Mouse (Mus musculus) embryonic facial prominence, embryonic 13.5 days (tissue): ENCODE data around the gene Rnf216. TPM values are rescaled to one million over a fixed set of nuclear protein-coding genes. Genes with fewer than 3 reads are reported as not detected.

ENCODE experiments used
- ATAC-seq: fragments of 200-750 bp; cut with Nextera tagmentation; 2 replicates; pipeline ENCODE4 v1.8.0; 2017; ENCODE audit warnings: low read depth; ENCODE audit not compliant: insufficient number of reproducible peaks, insufficient read depth, low FRiP score, low TSS enrichment
- H3K27ac ChIP-seq: fragments of 300-500 bp; sonication (generic); 2 replicates; pipeline ENCODE4 v1.5.1; 2015; ENCODE audit warnings: moderate library complexity, mild to moderate bottlenecking, inconsistent platforms
- H3K27me3 ChIP-seq: fragments of 300-500 bp; sonication (generic); 2 replicates; pipeline ENCODE4 v1.6.1; 2015; ENCODE audit warnings: mild to moderate bottlenecking, inconsistent platforms
- H3K36me3 ChIP-seq: fragments of 300-500 bp; sonication (generic); 2 replicates; pipeline ENCODE4 v1.6.1; 2015; ENCODE audit warnings: mild to moderate bottlenecking, inconsistent platforms
- H3K4me1 ChIP-seq: fragments of 300-500 bp; sonication (generic); 2 replicates; pipeline ENCODE4 v1.6.1; 2015; ENCODE audit warnings: inconsistent platforms
- H3K4me2 ChIP-seq: fragments of 300-500 bp; sonication (generic); 2 replicates; pipeline ENCODE4 v1.6.1; 2015; ENCODE audit warnings: moderate library complexity, mild to moderate bottlenecking, inconsistent platforms
- H3K4me3 ChIP-seq: fragments of 300-500 bp; sonication (generic); 2 replicates; pipeline ENCODE4 v1.5.1; 2015; ENCODE audit warnings: mild to moderate bottlenecking, inconsistent platforms
- H3K9ac ChIP-seq: fragments of 300-500 bp; sonication (generic); 2 replicates; pipeline ENCODE4 v1.6.1; 2015; ENCODE audit warnings: mild to moderate bottlenecking, inconsistent platforms
- H3K9me3 ChIP-seq: fragments of 300-500 bp; sonication (generic); 2 replicates; pipeline ENCODE4 v1.6.1; 2016; ENCODE audit warnings: inconsistent platforms
- WGBS: fragments of 180-500 bp; shearing (Covaris S2); methylation state at CpG from one replicate; pipeline ENCODE4 v1.1.7; 2015; ENCODE audit warnings: mixed read lengths; 5-methylcytosine and 5-hydroxymethylcytosine counted together
- polyA plus RNA-seq: library from polyadenylated mRNA; unstranded; fragments of >200 nt; fragmentation: Nextera tagmentation; extraction: Ambion mirVana; gene quantifications from 2 replicates; pipeline ENCODE4 v1.2.1, GENCODE M21; 2015

The Rnf216 gene
- polyA plus RNA-seq, 1 experiment from 2014 or later, result 51.3 TPM

DNA sequence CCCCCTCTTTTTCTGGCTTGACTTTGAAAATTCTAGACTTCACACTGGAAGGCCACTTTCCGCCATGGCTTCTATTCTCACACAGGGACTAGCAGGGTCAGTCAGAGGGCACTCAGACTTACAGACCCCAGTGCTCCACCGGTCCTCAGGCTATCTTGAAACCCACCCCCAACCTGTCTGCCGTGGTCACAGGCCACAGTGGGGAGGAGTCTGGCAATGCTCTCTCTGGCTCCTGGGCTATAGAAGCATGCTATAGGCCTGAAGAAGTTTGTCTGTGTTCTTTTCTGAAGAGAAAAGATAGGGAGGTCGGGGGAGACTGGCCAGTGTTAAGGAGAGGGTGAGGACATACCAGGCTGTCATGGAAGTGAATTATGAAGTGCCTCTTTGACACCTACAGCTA, 112.7 kb downstream of the Rnf216 start:
- H3K27me3 ChIP-seq, result no peaks in the 10 kb centered on the region
- peak overlapping the region; percentile 100 for H3K27ac ChIP-seq
- H3K9ac ChIP-seq, result peak overlapping the region; percentile 57; the same call in 1 of the 2 replicates
- WGBS, result 27% methylated on average over 4 of the region's 4 CpGs
- no peak for ATAC-seq
- H3K4me1 ChIP-seq, result peaks cover 59% of the 10 kb centered on the region
- no peaks in the 10 kb centered on the region for H3K9me3 ChIP-seq
- peak overlapping the region; percentile 22; the same call in 1 of the 2 replicates for H3K4me3 ChIP-seq
- H3K4me2 ChIP-seq, result peak overlapping the region; percentile 58
- H3K36me3 ChIP-seq, result peaks cover 14% of the 10 kb centered on the region

DNA sequence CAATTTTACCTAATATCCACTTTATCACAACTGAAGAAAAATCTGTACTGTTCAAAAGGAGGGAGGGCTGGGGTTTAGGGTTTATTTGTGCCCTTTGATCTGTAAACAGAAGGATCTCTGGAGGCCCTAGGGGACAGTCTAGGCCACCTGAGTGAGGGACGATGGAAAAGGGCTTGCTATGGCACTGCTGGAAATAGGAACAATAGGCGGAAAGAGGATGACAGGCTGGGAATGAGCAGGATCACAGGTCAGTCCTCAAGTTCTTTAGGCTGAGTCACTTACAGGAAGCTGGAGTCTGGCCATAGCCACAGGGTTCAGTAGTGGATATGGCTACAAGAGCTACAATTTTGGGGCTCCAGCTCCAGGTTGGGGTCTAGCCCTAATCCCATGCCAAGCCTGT, 114.6 kb downstream of the Rnf216 start:
- H3K9ac ChIP-seq, result 0 out of 2 replicates have a peak overlapping the region, but pooled peaks have one; percentile 2
- peaks cover 27% of the 10 kb centered on the region for H3K36me3 ChIP-seq
- no peaks in the 10 kb centered on the region for H3K27me3 ChIP-seq
- H3K4me3 ChIP-seq, result no peak overlapping the region
- peak overlapping the region; percentile 18; the same call in 1 of the 2 replicates for H3K27ac ChIP-seq
- no peaks in the 10 kb centered on the region for H3K9me3 ChIP-seq
- no peak overlapping the region for H3K4me2 ChIP-seq
- H3K4me1 ChIP-seq, result peaks cover 58% of the 10 kb centered on the region
- no peak for ATAC-seq
- 30% methylated on average over 2 of the region's 2 CpGs for WGBS

DNA sequence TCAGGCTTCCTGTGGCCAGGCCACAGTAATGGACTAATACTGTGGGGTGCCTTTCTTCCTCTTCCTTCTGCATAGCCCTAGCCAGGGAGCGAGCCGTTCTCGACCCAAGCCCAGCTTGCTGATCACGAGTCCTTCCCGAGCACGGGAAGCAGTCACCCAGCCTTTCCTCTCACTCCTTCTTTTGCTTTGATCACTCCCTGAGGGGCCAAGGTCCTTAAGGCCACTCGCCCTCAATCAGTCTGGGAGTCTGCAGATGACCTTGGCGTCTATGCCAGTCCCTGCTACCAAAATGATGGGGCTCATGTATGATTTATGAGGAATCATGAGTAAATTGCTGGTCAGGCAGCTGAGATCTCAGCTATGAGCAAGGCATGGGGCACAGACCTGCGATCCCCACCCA, 115.3 kb downstream of the Rnf216 start:
- H3K9me3 ChIP-seq, result no peaks in the 10 kb centered on the region
- H3K4me1 ChIP-seq, result peaks cover 51% of the 10 kb centered on the region
- H3K27ac ChIP-seq, result peak overlapping the region; percentile 18; the same call in 1 of the 2 replicates
- no peaks in the 10 kb centered on the region for H3K27me3 ChIP-seq
- H3K9ac ChIP-seq, result 0 out of 2 replicates have a peak overlapping the region, but pooled peaks have one; percentile 2
- H3K4me3 ChIP-seq, result no peak overlapping the region
- WGBS, result 80% methylated on average over 9 of the region's 9 CpGs
- H3K36me3 ChIP-seq, result peaks cover 33% of the 10 kb centered on the region
- no peak for ATAC-seq
- H3K4me2 ChIP-seq, result no peak overlapping the region

DNA sequence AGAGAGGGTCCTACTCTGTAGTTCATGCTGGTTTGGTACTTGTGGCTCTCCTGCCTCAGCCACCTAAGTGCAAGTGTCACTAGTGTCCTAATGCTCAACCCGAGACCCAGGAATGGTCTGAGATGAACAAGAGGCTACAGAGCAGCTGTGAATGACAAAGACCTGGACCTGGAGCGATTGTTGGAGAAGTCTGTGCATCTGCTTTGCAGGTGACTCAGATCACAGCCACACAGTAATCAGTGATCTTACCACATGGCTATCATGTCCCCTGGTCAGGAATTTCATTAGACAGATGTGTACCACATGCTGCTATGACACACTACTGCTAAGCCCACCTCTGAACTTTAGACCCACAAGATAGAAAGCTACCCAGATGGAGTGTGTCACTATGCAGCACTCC, 118.0 kb downstream of the Rnf216 start:
- Histone ChIP-seq H3K4me3 (no peak overlapping the region), H3K36me3 (peaks cover 60% of the 10 kb centered on the region), H3K4me2 (no peak overlapping the region), H3K27me3 (no peaks in the 10 kb centered on the region), H3K9ac (no peak overlapping the region), H3K9me3 (no peaks in the 10 kb centered on the region), H3K27ac (no peak overlapping the region), H3K4me1 (peaks cover 24% of the 10 kb centered on the region)
- ATAC-seq, result no peak
- 80% methylated on average over 2 of the region's 2 CpGs for WGBS

DNA sequence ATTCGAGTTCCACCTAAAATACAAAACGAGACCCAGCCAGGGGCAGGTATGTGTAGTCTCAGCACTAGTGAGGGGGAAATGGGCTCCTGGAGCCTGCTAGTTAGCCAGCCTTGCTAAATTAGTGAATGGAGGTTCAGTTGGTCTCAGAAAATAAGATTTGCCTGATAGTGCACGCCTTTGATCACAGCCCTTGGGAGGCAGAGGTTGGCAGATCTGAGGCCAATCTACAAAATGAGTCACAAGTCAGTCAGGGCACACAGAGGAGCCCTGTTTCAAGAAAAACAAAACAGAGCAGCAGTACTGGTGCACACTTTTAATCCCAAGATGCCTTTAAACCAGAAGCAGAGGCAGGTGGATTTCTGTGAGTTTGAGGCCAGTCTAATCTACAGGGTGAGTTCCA, 123.6 kb downstream of the Rnf216 start:
- 57% methylated on average over 3 of the region's 3 CpGs for WGBS
- no peak overlapping the region for H3K4me3 ChIP-seq
- no peaks in the 10 kb centered on the region for H3K27me3 ChIP-seq
- peaks cover 43% of the 10 kb centered on the region for H3K36me3 ChIP-seq
- H3K4me1 ChIP-seq, result no peaks in the 10 kb centered on the region
- H3K9ac ChIP-seq, result no peak overlapping the region
- H3K27ac ChIP-seq, result peak overlapping the region; percentile 33; the same call in 1 of the 2 replicates
- no peak for ATAC-seq
- no peak overlapping the region for H3K4me2 ChIP-seq
- H3K9me3 ChIP-seq, result 0 out of 2 replicates have a peak, but pooled peaks cover 4% of the 10 kb centered on the region

DNA sequence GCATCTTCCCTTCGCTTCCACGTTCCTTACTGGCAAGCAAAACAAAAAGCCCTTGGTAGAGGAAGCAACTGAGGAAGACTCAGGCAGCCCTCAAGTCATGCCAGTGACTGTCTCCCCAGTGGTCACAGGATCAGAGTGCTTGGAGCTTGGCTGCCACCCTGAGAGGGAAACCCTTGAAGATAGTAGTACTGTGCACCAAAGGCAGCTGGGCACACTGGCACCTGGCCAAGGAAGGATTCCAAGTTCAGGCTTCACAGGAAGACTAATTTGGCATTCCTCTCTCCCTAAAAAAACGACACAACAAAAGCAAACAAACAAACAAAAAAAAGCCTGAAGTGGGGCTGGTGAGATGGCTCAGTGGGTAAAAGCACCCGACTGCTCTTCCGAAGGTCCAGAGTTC, 124.3 kb downstream of the Rnf216 start:
- Histone ChIP-seq H3K27me3 (no peaks in the 10 kb centered on the region), H3K4me2 (no peak overlapping the region), H3K27ac (no peak overlapping the region), H3K9ac (no peak overlapping the region), H3K4me3 (no peak overlapping the region), H3K36me3 (peaks cover 36% of the 10 kb centered on the region), H3K9me3 (0 out of 2 replicates have a peak, but pooled peaks cover 4% of the 10 kb centered on the region), H3K4me1 (no peaks in the 10 kb centered on the region)
- 76% methylated on average over 5 of the region's 5 CpGs for WGBS
- no peak for ATAC-seq

DNA sequence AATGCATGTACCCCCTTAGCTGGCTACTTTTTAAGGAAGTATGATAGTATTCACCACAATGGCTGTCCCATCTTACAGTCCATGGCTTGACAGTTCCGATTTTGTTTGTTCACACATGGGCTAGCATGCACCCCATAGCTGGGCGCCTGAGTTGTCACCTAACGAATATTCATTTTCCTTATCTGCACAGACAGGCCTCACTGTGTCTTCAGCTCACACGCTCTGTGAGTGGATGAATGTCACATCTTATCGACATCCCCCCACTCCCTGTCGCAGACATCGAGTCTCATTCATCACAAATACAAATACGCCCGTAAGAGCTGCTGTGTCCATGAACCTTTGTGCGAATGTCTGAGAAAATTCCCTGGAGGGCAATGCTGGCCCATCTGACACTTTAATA, 128.5 kb downstream of the Rnf216 start:
- no peaks in the 10 kb centered on the region for H3K36me3 ChIP-seq
- WGBS, result 89% methylated on average over 10 of the region's 10 CpGs
- no peak overlapping the region for H3K9ac ChIP-seq
- ATAC-seq, result no peak
- no peak overlapping the region for H3K4me3 ChIP-seq
- H3K4me1 ChIP-seq, result no peaks in the 10 kb centered on the region
- no peak overlapping the region for H3K27ac ChIP-seq
- no peaks in the 10 kb centered on the region for H3K27me3 ChIP-seq
- no peak overlapping the region for H3K4me2 ChIP-seq
- H3K9me3 ChIP-seq, result 0 out of 2 replicates have a peak, but pooled peaks cover 4% of the 10 kb centered on the region

DNA sequence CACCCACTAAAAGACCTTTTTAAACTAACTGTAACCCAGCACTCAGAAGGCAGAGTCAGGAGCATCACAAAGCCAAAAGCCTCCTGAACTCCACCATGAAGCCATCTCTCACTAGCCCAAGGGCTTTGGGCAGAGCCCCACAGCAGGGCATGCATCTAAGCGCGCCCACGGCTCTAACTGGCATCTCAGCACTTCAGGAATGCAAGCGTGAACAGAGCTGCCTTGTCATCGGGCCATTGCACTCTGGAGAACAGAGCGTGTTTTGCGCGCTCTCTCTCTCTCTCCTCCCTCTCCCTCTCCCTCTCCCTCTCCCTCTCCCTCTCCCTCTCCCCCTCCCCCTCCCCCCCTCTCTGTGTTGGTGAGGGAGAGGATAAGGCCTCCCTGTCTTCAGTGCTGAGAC, 129.6 kb downstream of the Rnf216 start:
- H3K4me3 ChIP-seq, result no peak overlapping the region
- H3K4me2 ChIP-seq, result no peak overlapping the region
- no peak overlapping the region for H3K9ac ChIP-seq
- 0 out of 2 replicates have a peak, but pooled peaks cover 4% of the 10 kb centered on the region for H3K9me3 ChIP-seq
- H3K27me3 ChIP-seq, result no peaks in the 10 kb centered on the region
- WGBS, result 75% methylated on average over 8 of the region's 8 CpGs
- H3K27ac ChIP-seq, result no peak overlapping the region
- H3K36me3 ChIP-seq, result no peaks in the 10 kb centered on the region
- no peak for ATAC-seq
- H3K4me1 ChIP-seq, result no peaks in the 10 kb centered on the region

DNA sequence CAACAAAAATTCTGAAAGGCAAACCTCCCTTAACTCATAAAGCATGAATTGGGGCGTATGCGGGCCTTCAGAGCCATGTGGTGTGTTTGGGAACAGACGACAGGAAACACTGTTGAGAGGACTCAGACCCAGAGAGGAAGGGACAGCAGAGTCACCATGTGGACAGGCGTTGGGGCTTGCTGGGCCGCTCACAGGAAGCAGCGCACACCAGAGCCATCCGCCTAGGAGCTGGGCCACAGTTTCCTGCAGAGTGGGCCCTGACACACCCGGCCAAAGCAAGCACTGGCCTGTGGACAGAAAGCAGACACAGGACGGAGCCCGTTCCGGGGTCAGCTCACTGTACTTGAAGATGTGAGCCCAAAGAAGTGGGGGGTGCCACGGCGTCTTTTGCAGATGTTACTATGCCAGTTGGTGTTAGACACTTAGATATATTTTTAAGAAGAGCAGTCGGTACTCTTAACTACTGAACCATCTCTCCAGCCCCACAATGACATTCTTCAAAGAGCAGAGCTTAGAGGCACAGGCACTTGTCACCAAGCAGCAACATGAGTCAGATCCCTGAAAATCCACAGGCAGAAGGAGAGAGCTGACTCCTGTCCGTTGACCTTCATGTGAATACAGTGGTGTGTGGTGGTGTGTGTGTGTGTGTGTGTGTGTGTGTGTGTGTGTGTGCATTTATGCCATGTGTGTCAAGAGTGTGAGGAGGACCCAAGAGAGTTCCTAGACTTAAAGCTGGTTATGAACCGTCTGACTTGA, 130.6 kb downstream of the Rnf216 start:
- H3K9me3 ChIP-seq, result 0 out of 2 replicates have a peak, but pooled peaks cover under 1% of the 10 kb centered on the region
- H3K36me3 ChIP-seq, result no peaks in the 10 kb centered on the region
- ATAC-seq, result no peak
- 76% methylated on average over 16 of the region's 16 CpGs for WGBS
- H3K27me3 ChIP-seq, result no peaks in the 10 kb centered on the region
- no peak overlapping the region for H3K4me3 ChIP-seq
- H3K4me2 ChIP-seq, result no peak overlapping the region
- H3K9ac ChIP-seq, result no peak overlapping the region
- no peaks in the 10 kb centered on the region for H3K4me1 ChIP-seq
- no peak overlapping the region for H3K27ac ChIP-seq

DNA sequence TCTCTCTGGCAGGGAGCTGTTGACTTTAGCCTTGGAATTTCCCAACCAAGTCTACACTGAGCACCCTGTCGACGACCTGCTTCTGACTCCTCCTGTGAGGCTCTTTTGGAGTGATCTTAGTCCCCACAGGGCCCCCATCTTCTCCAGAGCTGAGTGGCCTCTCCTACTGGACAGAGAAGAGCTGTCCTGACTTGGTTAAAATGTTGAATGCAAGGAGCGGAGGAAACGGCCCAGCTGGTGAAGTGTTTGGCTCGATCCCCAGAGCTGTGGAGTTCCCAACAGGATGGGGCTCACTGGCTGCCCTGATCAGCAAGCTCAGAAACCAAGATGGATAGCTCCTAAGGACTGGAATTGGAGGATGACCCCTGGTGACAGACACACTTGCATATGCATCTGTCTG, 136.3 kb downstream of the Rnf216 start:
- Histone ChIP-seq H3K9me3 (no peaks in the 10 kb centered on the region), H3K27me3 (no peaks in the 10 kb centered on the region), H3K4me3 (no peak overlapping the region), H3K4me2 (no peak overlapping the region), H3K9ac (no peak overlapping the region), H3K27ac (peak overlapping the region; percentile 28; the same call in 1 of the 2 replicates), H3K36me3 (peaks cover 30% of the 10 kb centered on the region), H3K4me1 (peaks cover 13% of the 10 kb centered on the region; the same call in 1 of the 2 replicates)
- no peak for ATAC-seq
- 66% methylated on average over 5 of the region's 5 CpGs for WGBS

DNA sequence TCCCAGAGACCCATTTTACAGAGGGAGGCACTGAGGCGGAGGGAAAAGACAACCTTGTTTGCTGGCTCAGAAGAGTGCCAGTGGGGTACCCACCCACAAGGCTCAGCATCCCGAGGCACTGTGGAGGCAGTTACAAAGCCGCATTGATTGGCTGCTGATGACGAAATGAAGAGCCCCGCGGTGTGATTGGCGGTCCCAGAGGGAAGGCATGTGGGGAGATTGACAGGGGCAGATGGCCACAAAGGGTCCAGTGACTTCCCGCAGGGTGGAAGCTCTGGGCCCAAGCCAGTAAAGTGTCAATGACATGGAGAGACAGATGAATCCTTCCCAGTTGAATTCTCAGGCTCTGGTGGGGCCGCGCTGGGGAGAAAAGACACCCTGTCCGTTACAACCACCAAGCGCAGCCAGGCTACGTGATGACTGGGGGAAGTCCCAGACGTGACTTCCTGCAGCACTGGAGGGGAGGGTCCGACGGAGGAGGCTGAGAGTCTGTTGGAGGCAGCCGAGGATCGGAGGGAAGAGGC, 138.1 kb downstream of the Rnf216 start:
- Histone ChIP-seq H3K27ac (0 out of 2 replicates have a peak overlapping the region, but pooled peaks have one; percentile 2), H3K36me3 (peaks cover 49% of the 10 kb centered on the region), H3K4me1 (peaks cover 13% of the 10 kb centered on the region; the same call in 1 of the 2 replicates), H3K4me2 (peak overlapping the region; percentile 32), H3K4me3 (no peak overlapping the region), H3K9ac (no peak overlapping the region), H3K27me3 (no peaks in the 10 kb centered on the region), H3K9me3 (no peaks in the 10 kb centered on the region)
- 22% methylated on average over 18 of the region's 18 CpGs for WGBS
- peak; percentile 60; the same call in 1 of the 2 replicates for ATAC-seq

DNA sequence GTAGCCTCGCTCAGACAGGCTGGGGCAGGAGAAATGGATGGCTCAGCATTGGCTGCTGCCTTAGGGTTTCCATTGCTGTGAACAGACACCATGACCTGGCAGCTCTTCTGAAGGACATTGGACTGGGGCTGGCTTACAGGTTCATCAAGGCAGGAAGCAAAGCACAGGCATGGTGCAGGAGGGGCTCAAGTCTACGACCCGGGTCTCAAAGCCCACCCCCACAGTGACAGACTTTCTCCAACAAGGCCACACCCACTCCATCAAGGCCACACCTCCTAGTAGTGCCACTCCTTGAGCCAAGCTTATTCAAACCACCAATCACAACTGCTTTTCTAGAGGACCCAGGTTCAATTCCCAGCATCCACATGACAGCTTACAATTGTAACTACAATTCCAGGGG, 138.8 kb downstream of the Rnf216 start:
- Histone ChIP-seq H3K36me3 (peaks cover 56% of the 10 kb centered on the region), H3K9me3 (peaks cover 4% of the 10 kb centered on the region; the same call in 1 of the 2 replicates), H3K27me3 (no peaks in the 10 kb centered on the region), H3K4me1 (peaks cover 13% of the 10 kb centered on the region; the same call in 1 of the 2 replicates), H3K4me2 (no peak overlapping the region), H3K4me3 (no peak overlapping the region), H3K27ac (no peak overlapping the region), H3K9ac (no peak overlapping the region)
- 39% methylated on average over 3 of the region's 3 CpGs for WGBS
- ATAC-seq, result no peak
